Comparison of ENCODE assay signal across 9 mouse cellular contexts in genomic region chr9:58295766-58296361, GRCm38 (mm10). TPM values are rescaled to one million over a fixed set of nuclear protein-coding genes. Genes with fewer than 3 reads are reported as not detected.
A peak's percentile ranks its signal among the peaks of the same experiment; 100 is the strongest.
DNase-seq lines count a peak whose midpoint lies in the region; ATAC-seq lines count a peak whose summit lies in the region.
"Had no signal": no experiment of that assay in that cellular context is flagged by ENCODE, and none has a peak within 500 bp of the region (broad histone marks: within the 10 kb centered on the region; RNA-seq: fewer than 3 reads in every experiment).

No protein-coding gene starts in this region.

- H3K4me2 ChIP-seq in midbrain, embryonic 16.5 days (ENCODE audit: low read length): no peak overlapping the region

- DNase-seq in urinary bladder, postnatal 36 days (ENCODE audit: low spot score in 2 of 2): peak; percentile 21 to 44
- DNase-seq in urinary bladder, postnatal 10 days (ENCODE audit: low spot score): no peak
- no peak for DNase-seq in heart, embryonic 10.5 days (ENCODE audit: low spot score)
- peak; percentile 45 to 58 for DNase-seq in kidney, postnatal 36 days
- no peak for DNase-seq in thymus, postnatal 14 days
- DNase-seq in left cerebral cortex, adult 11 months (ENCODE audit: low spot score): no peak
- no peak for DNase-seq in cerebellum, adult 11 months

- H3K27ac ChIP-seq in heart, embryonic 10.5 days: peak overlapping the region; percentile 73
- H3K27ac ChIP-seq in midbrain, embryonic 16.5 days (ENCODE audit: low read length): 0 out of 2 replicates have a peak overlapping the region, but pooled peaks have one; percentile 18

- 16% methylated on average over 9 of the region's 9 CpGs for WGBS in heart, embryonic 10.5 days
- WGBS in midbrain, embryonic 16.5 days: 18% methylated on average over 9 of the region's 9 CpGs

- H3K9me3 ChIP-seq in heart, embryonic 10.5 days: no peaks in the 10 kb centered on the region
- no peaks in the 10 kb centered on the region for H3K9me3 ChIP-seq in midbrain, embryonic 16.5 days (replicated peaks; ENCODE audit: control insufficient read depth, low read length, poor library complexity, severe bottlenecking)

- no peak overlapping the region for H3K9ac ChIP-seq in midbrain, embryonic 16.5 days (ENCODE audit: low read depth, low read length)

- peaks cover 60% of the 10 kb centered on the region for H3K4me1 ChIP-seq in heart, embryonic 10.5 days
- H3K4me1 ChIP-seq in midbrain, embryonic 16.5 days (ENCODE audit: control insufficient read depth, insufficient read depth, low read length): no peaks in the 10 kb centered on the region

- H3K4me3 ChIP-seq in heart, embryonic 10.5 days: peak overlapping the region; percentile 9; the same call in 1 of the 2 replicates
- no peak overlapping the region for H3K4me3 ChIP-seq in midbrain, embryonic 16.5 days (ENCODE audit: low read depth, low read length)

- H3K27me3 ChIP-seq in heart, embryonic 10.5 days (ENCODE audit: insufficient read depth, poor library complexity, severe bottlenecking): no peaks in the 10 kb centered on the region
- no peaks in the 10 kb centered on the region for H3K27me3 ChIP-seq in midbrain, embryonic 16.5 days (ENCODE audit: control insufficient read depth, insufficient read depth, low read depth, low read length)
- H3K27me3 ChIP-seq: Patski had no signal

- H3K36me3 ChIP-seq in heart, embryonic 10.5 days: peaks cover 10% of the 10 kb centered on the region; the same call in 1 of the 2 replicates
- H3K36me3 ChIP-seq in midbrain, embryonic 16.5 days (ENCODE audit: control insufficient read depth, insufficient read depth, low read length): no peaks in the 10 kb centered on the region

- ATAC-seq in midbrain, embryonic 16.5 days: no peak
- ATAC-seq: Patski had no signal

RNA-seq across cellular contexts. Expression of gene Loxl1, which starts 17.1 kb away (rescaled TPM):
- polyA plus RNA-seq in heart, embryonic 10.5 days (2016; fragmentation: Nextera tagmentation; extraction: Ambion mirVana): 35.7 and 36.1 TPM in 2 replicates
- 4.8 and 5.1 TPM in 2 replicates for polyA plus RNA-seq in midbrain, embryonic 16.5 days (2015; fragmentation: Nextera tagmentation; extraction: Ambion mirVana)

RNA-seq across cellular contexts. Expression of gene Stoml1, which starts 42.9 kb away (rescaled TPM):
- polyA plus RNA-seq in heart, embryonic 10.5 days (2016; fragmentation: Nextera tagmentation; extraction: Ambion mirVana): 24.2 and 27.0 TPM in 2 replicates
- polyA plus RNA-seq in midbrain, embryonic 16.5 days (2015; fragmentation: Nextera tagmentation; extraction: Ambion mirVana): 134 and 144 TPM in 2 replicates

RNA-seq across cellular contexts. Expression of gene Pml, which starts 46.3 kb away (rescaled TPM):
- polyA plus RNA-seq in heart, embryonic 10.5 days (2016; fragmentation: Nextera tagmentation; extraction: Ambion mirVana): 14.7 and 17.6 TPM in 2 replicates
- 3.5 and 3.9 TPM in 2 replicates for polyA plus RNA-seq in midbrain, embryonic 16.5 days (2015; fragmentation: Nextera tagmentation; extraction: Ambion mirVana)

Comparison
In these comparisons a context has a peak if more than half of its experiments do, and no peak if none do; other contexts are left out.
1. DNase-seq: peak in urinary bladder, postnatal 36 days (2 of 2) and kidney, postnatal 36 days (2 of 2); none in urinary bladder, postnatal 10 days (single experiment), heart, embryonic 10.5 days (single experiment), thymus, postnatal 14 days (single experiment), left cerebral cortex, adult 11 months (single experiment) and cerebellum, adult 11 months (single experiment).